Mouse (Mus musculus) heart, embryonic 10.5 days (tissue): ENCODE data around the gene Lin28b. TPM values are rescaled to one million over a fixed set of nuclear protein-coding genes. Genes with fewer than 3 reads are reported as not detected.

Experiments
- DNase-seq: peaks from one replicate; pipeline ENCODE4 v3.0.0-alpha.2; 2017; ENCODE audit warnings: low spot score
- H3K27ac ChIP-seq: fragments of 300-500 bp; sonication (generic); 2 replicates; pipeline ENCODE4 v1.5.1; 2016; ENCODE audit warnings: mild to moderate bottlenecking
- H3K27me3 ChIP-seq: fragments of 300-500 bp; sonication (generic); 2 replicates; pipeline ENCODE4 v1.6.1; 2016; ENCODE audit warnings: mild to moderate bottlenecking; ENCODE audit not compliant: poor library complexity, insufficient read depth, severe bottlenecking
- H3K36me3 ChIP-seq: fragments of 300-500 bp; sonication (generic); 2 replicates; pipeline ENCODE4 v1.6.1; 2016; ENCODE audit warnings: mild to moderate bottlenecking, moderate library complexity
- H3K4me1 ChIP-seq: fragments of 300-500 bp; sonication (generic); 2 replicates; pipeline ENCODE4 v1.6.1; 2016; ENCODE audit warnings: mild to moderate bottlenecking
- H3K4me3 ChIP-seq: fragments of 300-500 bp; sonication (generic); 2 replicates; pipeline ENCODE4 v1.5.1; 2016; ENCODE audit warnings: mild to moderate bottlenecking, moderate library complexity
- H3K9me3 ChIP-seq: fragments of 300-500 bp; sonication (generic); 2 replicates; pipeline ENCODE4 v1.6.1; 2016; ENCODE audit warnings: mild to moderate bottlenecking, moderate library complexity
- WGBS: fragments of 180-500 bp; shearing (Covaris S2); methylation state at CpG from one replicate; pipeline ENCODE4 v1.1.7; 2016; 5-methylcytosine and 5-hydroxymethylcytosine counted together
- polyA plus RNA-seq: library from polyadenylated mRNA; unstranded; fragments of >200 nt; fragmentation: Nextera tagmentation; extraction: Ambion mirVana; gene quantifications from 2 replicates; pipeline ENCODE4 v1.2.1, GENCODE M21; 2016

Lin28b gene
- polyA plus RNA-seq, 1 experiment from 2014 or later: 17.6 TPM

DNA sequence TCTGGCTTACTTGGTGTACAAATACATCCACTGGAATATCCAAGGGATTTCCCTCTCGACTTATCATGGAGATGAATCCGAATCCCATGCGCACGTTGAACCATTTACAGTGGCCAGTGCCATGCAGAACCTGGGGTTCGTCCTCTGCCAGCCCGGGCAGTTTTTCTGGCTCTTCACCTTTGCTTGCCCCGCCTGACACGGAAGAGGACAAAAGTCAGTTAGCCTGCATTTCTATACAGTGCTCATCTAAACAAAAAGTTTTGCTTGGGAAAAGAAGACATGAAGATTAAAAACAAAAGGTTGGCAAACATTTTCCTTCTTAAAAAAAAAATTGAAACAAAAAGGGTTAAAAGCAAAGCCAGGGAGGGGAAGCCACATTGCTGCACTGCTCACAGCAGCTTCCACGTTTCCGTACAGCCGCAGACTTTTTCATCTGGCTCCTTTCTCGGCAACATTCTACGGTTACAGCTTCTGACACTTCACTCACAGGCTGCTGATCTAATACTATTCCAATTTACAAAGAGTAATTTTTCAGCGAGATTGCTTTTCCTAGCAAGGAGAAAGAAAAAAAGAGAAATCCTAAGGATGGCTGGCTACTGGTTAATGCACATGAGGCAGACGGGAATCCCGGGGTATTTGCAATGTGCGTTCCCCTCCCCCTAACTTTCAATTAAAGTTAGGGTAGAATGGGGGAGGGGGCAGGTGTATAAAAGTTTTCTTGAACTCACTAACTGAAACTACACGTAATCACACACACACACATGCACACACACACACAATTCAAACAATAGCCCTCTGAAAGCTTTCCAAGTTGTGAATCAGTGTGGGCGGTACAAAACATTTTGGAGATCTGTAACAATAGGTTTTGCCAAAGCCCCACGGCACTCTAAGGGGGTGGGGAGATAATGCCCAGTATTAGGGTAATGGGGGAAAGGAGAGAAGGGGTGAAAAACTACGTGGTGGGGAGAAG lies 16.9 kb downstream of the Lin28b start:
- peaks cover 15% of the 10 kb centered on the region for H3K4me1 ChIP-seq

DNA sequence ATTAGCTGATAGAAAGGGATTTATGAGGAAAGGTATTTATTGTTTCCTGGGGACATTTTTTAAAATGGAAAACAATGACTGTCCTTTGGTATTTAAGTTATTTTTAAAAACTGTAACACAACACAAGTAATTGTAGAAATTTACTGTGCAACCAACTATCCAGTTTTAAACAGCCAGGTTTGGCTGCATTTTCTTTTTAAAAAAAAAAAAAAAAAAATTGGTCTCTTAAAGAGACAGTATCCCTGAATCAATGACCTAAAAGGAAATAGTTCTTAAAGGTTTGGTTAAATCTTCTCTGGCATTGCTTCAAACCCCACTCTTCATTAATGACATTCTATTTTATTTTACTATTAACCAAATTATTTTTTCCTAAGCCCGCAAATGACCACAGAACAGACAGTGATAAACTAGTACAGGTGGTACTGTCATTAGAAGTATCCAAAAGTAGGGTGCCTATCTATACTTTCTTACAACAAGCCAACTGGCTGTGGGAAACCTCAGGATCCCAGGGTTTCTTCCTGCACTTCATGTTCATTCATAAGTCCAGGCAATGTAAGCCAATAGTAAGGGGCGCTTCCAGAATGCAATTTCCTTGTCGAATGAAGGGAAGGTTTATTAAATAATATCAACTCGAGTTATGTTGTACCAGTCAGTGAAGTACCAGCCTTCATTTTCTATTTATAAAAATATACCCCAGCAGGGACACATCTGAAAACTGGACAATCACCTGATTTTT lies 17.8 kb downstream of the Lin28b start:
- peaks cover 15% of the 10 kb centered on the region for H3K4me1 ChIP-seq
- H3K4me3 ChIP-seq: peak overlapping the region; percentile 69
- H3K9me3 ChIP-seq: no peaks in the 10 kb centered on the region
- no peaks in the 10 kb centered on the region for H3K27me3 ChIP-seq
- DNase-seq: no peak
- 48% methylated on average over 4 of the region's 4 CpGs for WGBS
- H3K27ac ChIP-seq: peak overlapping the region; percentile 96
- H3K36me3 ChIP-seq: no peaks in the 10 kb centered on the region

More for the DNA sequence above, 16.9 kb downstream of the Lin28b start:
- H3K36me3 ChIP-seq: no peaks in the 10 kb centered on the region
- WGBS: 2% methylated on average over 21 of the region's 21 CpGs
- DNase-seq: no peak
- H3K4me3 ChIP-seq: peak overlapping the region; percentile 69
- peak overlapping the region; percentile 96 for H3K27ac ChIP-seq
- H3K9me3 ChIP-seq: no peaks in the 10 kb centered on the region
- H3K27me3 ChIP-seq: no peaks in the 10 kb centered on the region

DNA sequence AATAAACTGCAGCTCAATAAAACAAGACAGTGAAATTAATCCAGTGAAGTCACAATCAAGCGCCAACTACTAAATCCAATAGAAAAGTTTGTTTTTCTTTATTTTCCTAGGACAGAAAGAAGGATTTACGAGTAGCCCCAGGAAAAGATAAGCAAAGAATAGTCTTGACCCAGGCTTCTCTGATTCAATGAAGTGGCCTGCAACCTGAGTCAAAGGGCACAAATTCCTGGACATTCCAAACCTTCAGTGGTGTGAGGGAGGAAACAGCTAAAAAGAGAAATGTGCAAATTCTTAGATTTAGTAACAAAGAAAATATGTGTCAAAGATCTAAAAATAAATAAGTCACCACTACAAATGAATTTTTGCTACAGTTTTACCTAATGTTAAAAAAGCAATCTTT lies 27.6 kb downstream of the Lin28b start:
- no peaks in the 10 kb centered on the region for H3K27me3 ChIP-seq
- peaks cover 13% of the 10 kb centered on the region for H3K4me1 ChIP-seq

DNA sequence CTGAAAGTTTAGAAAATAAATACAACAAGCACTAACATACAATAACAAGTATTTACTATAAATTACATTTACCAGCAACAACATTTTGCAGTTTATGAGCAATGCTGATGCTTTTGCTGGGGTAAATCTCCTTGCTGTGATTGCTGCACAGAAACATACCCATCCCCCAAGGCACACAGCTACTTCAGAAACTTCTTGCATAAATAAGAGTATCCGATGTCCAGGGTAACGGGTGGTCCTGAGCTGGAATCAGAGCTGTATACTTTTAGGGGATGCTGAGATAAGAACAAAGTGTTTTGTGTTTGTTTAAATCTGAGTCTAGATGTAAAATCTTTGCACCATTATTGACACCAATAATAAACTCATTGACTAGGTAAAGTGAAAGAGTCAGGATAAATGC lies 28.1 kb downstream of the Lin28b start:
- Histone ChIP-seq H3K27me3 (no peaks in the 10 kb centered on the region), H3K36me3 (no peaks in the 10 kb centered on the region), H3K4me1 (peaks cover 13% of the 10 kb centered on the region), H3K27ac (no peak overlapping the region), H3K4me3 (no peak overlapping the region), H3K9me3 (no peaks in the 10 kb centered on the region)
- no peak for DNase-seq
- WGBS: 22% methylated on average over 2 of the region's 2 CpGs

More for the DNA sequence above, 27.6 kb downstream of the Lin28b start:
- H3K4me3 ChIP-seq: no peak overlapping the region
- 21% methylated on average over 2 of the region's 2 CpGs for WGBS
- H3K9me3 ChIP-seq: no peaks in the 10 kb centered on the region
- no peak for DNase-seq
- no peak overlapping the region for H3K27ac ChIP-seq
- H3K36me3 ChIP-seq: no peaks in the 10 kb centered on the region

DNA sequence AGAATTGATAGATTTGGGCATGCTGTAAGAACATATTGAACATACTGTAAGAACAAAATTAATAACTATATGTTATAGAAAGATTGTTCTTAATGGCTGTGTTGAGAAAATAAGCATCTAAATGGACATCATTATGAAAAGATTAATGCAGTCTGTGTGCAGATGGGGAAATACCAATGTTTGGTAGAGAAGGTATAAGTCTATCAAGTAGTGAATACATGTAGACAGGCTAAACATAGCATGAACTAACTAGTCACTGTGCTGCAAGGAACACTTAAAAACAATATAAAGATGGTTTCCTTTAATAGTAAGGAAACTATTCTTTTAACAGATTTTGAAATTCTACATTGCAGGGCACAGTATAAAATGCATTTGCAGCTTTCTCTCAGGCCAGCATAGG lies 39.6 kb downstream of the Lin28b start:
- DNase-seq: no peak
- Histone ChIP-seq H3K4me3 (peak overlapping the region; percentile 43; the same call in 1 of the 2 replicates), H3K4me1 (peaks cover 8% of the 10 kb centered on the region; the same call in 1 of the 2 replicates), H3K27me3 (no peaks in the 10 kb centered on the region), H3K9me3 (no peaks in the 10 kb centered on the region), H3K36me3 (no peaks in the 10 kb centered on the region), H3K27ac (0 out of 2 replicates have a peak overlapping the region, but pooled peaks have one; percentile 42)

DNA sequence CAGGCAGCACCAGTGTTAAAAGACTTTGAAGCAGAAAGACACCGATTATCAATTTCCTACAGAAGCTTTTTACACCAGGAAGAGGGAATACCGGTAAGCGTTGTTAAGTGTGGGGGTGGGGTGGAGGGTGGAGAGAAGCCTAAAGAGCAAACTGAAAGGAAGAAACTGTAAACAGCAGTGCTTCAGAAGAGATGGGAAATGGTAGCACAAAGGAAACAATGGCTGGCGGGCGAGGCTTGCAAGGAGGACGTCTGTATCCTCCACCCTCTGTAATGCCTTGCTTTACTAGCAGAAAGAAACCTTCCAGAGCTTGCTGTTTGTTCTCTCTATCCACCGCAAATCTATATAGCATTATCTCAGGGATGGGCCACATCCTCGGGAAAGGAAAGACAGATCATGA lies 40.0 kb downstream of the Lin28b start:
- no peak for DNase-seq
- no peaks in the 10 kb centered on the region for H3K36me3 ChIP-seq
- no peaks in the 10 kb centered on the region for H3K27me3 ChIP-seq
- peak overlapping the region; percentile 42; the same call in 1 of the 2 replicates for H3K27ac ChIP-seq
- peak overlapping the region; percentile 43 for H3K4me3 ChIP-seq
- 6% methylated on average over 8 of the region's 8 CpGs for WGBS
- 0 out of 2 replicates have a peak, but pooled peaks cover 5% of the 10 kb centered on the region for H3K4me1 ChIP-seq
- H3K9me3 ChIP-seq: no peaks in the 10 kb centered on the region

DNA sequence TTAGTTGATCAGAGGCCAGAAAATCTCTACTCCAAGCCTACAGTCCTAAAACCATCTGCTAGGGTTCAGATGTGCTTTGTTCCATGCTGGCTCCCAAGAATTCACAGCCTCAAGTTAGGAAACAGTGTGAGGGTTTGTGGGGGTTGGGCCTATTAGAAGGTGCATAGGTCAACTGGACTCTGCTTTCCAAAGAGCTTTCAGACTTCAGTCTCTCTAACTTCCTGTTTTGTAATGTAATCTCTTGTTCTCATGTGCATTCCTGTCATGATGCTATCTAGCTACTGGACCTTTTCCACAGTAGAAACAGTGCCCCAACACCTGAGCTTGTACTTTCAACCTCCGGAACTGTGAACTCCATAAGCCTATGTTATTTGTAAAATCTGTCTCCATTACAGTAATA lies 63.8 kb downstream of the Lin28b start:
- no peaks in the 10 kb centered on the region for H3K27me3 ChIP-seq
- H3K9me3 ChIP-seq: no peaks in the 10 kb centered on the region
- no peak overlapping the region for H3K4me3 ChIP-seq
- DNase-seq: no peak
- peaks cover 7% of the 10 kb centered on the region; the same call in 1 of the 2 replicates for H3K4me1 ChIP-seq
- H3K27ac ChIP-seq: no peak overlapping the region
- peaks cover 11% of the 10 kb centered on the region; the same call in 1 of the 2 replicates for H3K36me3 ChIP-seq
- 73% methylated on average over 1 of the region's 1 CpGs for WGBS

DNA sequence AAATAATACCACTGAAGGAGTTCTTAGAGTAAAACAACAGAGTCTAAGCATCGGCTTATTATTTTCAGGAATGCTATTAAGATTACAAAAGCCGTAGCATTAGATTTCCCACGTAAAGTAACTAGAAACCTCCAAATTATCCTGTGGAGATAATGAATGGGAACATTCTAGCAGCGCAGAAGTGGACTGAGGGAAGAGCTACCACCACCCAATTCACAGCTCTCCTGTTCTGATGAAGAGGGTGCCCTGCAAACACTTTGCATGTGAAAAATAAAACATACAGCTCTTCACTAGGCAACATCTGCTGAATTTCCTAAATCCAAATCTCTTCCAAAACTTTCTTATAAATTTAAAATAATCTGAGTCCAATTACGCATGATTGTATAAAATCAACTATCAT lies 74.1 kb downstream of the Lin28b start:
- 73% methylated on average over 5 of the region's 5 CpGs for WGBS
- no peak for DNase-seq
- Histone ChIP-seq H3K27ac (no peak overlapping the region), H3K4me3 (no peak overlapping the region), H3K4me1 (no peaks in the 10 kb centered on the region), H3K36me3 (peaks cover 3% of the 10 kb centered on the region; the same call in 1 of the 2 replicates), H3K9me3 (no peaks in the 10 kb centered on the region), H3K27me3 (no peaks in the 10 kb centered on the region)

DNA sequence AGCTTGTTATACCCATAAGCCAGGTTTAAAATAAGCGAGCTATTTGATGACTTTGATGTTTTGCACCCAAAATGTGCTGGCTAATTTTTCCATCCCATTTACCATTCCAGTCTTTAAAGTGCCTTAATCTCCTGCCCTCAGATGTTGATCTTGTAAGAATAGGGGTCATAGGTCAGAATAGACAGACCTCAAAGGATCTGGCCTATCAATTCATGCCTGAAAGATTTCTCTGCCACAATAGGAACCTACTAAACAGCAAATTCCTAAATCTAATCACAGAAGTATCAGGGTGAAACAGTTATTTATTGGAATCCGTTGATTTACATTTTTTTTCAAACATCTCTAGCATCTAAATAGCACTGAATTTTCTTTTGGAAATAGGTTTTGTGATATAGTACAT lies 74.5 kb downstream of the Lin28b start:
- Histone ChIP-seq H3K27me3 (no peaks in the 10 kb centered on the region), H3K27ac (no peak overlapping the region), H3K9me3 (no peaks in the 10 kb centered on the region), H3K4me3 (no peak overlapping the region), H3K36me3 (peaks cover 3% of the 10 kb centered on the region; the same call in 1 of the 2 replicates), H3K4me1 (no peaks in the 10 kb centered on the region)
- no peak for DNase-seq
- WGBS: 66% methylated on average over 2 of the region's 2 CpGs

DNA sequence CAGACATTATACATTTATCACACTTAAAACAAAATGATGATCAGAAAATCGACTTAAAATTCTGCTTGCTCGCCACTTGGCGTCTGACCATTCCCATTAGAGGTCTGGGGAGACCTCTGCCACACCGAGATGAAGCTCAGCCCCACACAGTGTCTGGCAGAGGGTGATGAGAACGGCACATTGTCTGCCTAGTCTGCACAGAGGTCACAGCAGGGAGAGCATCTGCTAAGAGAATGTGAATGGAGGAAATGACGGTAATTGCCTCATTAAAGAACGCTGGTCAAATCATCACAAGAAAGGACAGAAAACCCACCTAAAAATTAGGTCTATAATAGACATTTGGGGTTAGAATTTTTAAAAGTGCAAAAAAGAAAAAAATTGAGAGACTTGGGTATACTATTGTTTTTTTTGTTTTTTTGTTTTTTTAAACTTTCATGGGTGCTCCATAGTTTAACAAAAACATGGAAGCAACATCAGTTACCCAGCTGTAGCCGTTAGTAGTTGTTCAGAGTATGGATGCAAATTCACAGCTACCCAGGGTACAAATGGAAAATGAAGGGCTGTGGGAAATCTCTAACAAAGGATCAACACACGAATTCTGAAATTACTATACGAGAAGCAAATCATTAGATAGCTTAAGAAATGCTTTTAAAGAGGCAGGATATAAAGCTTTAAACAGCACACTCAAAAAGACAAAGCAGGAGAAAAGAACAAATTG lies 75.4 kb downstream of the Lin28b start:
- Histone ChIP-seq H3K4me3 (no peak overlapping the region), H3K36me3 (no peaks in the 10 kb centered on the region), H3K27me3 (no peaks in the 10 kb centered on the region), H3K9me3 (no peaks in the 10 kb centered on the region), H3K4me1 (no peaks in the 10 kb centered on the region), H3K27ac (no peak overlapping the region)
- 67% methylated on average over 10 of the region's 10 CpGs for WGBS
- no peak for DNase-seq

DNA sequence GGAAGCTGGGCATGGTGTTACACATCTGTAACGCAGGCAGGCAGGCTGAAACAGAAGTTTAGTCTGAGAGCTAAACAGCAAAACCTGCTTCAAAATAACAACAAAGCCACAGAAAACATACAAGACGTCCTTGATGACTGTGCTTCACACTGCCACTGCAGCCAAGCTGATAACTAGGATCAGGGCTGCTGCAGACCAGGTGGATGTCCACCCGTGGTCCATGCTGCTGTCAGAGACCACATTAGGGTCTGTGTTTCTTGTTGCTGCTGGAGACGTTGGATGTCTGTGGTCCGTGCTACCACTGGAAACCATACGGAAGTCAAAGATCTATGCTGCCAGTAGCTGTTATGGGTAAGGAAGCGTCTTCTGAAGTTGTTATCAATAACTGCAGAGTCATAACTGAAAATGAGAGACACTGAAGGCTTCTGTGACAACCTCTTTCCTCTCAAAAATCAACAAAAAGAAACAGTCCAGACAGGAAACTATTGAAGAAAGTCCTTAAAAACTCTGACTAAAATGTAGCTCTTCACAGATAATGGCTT lies 86.4 kb downstream of the Lin28b start:
- H3K36me3 ChIP-seq: 0 out of 2 replicates have a peak, but pooled peaks cover 3% of the 10 kb centered on the region
- no peak overlapping the region for H3K4me3 ChIP-seq
- no peaks in the 10 kb centered on the region for H3K4me1 ChIP-seq
- H3K27me3 ChIP-seq: no peaks in the 10 kb centered on the region
- H3K9me3 ChIP-seq: no peaks in the 10 kb centered on the region
- no peak overlapping the region for H3K27ac ChIP-seq
- DNase-seq: no peak
- 78% methylated on average over 7 of the region's 7 CpGs for WGBS

DNA sequence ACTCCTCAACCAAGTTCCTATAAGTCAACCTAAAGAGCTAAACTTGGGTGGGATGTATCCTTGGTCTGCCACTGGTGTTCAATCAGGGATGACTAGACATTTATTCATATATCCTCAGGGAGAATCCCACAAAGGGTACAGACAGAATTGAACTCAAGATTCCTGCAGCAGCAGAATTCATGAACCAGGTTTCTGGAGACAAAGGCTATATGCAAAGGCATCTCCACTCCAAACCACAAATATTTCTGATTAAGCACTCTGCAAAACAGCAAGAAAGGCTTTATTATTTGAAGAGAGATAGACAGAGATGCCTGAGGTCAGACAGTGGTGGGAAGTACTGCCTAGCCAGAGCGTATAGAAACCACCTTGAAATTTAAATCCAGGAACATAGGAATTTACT lies 88.0 kb downstream of the Lin28b start:
- Histone ChIP-seq H3K27ac (no peak overlapping the region), H3K4me1 (no peaks in the 10 kb centered on the region), H3K4me3 (no peak overlapping the region), H3K27me3 (no peaks in the 10 kb centered on the region), H3K36me3 (0 out of 2 replicates have a peak, but pooled peaks cover 3% of the 10 kb centered on the region), H3K9me3 (no peaks in the 10 kb centered on the region)
- 89% methylated on average over 1 of the region's 1 CpGs for WGBS
- no peak for DNase-seq
